Mouse (Mus musculus): ENCODE data around the gene Myo10. TPM values are rescaled to one million over a fixed set of nuclear protein-coding genes. Genes with fewer than 3 reads are reported as not detected.

The Myo10 gene
- total and polyA plus RNA-seq, 2 experiments from 2014 or later = 29.3 to 34.7 TPM

GRCm38 (mm10) chr15:25580731-25581130, 41.6 kb upstream of the Myo10 start:
- Histone ChIP-seq H3K27ac (ENCODE audit: low read depth, low read length) (no peak overlapping the region), H3K9ac (replicated peaks; ENCODE audit: low read length, poor library complexity, severe bottlenecking) (no peak overlapping the region), H3K4me3 (ENCODE audit: low read depth, low read length) (no peak overlapping the region), H3K36me3 (ENCODE audit: insufficient read depth, low read length) (no peaks in the 10 kb centered on the region), H3K9me3 (ENCODE audit: low read length) (no peaks in the 10 kb centered on the region), H3K4me1 (ENCODE audit: insufficient read depth, low read length) (no peaks in the 10 kb centered on the region), H3K4me2 (ENCODE audit: low read depth, low read length, poor library complexity, severe bottlenecking) (no peak overlapping the region), H3K27me3 (ENCODE audit: insufficient read depth, low read length) (no peaks in the 10 kb centered on the region)
- WGBS = 53% methylated on average over 6 of the region's 6 CpGs
- DNase-seq (ENCODE audit: low spot score) (no peak), ATAC-seq (ENCODE audit: low FRiP score) (no peak)
- TF ChIP-seq CTCF (IDR thresholded peaks at IDR 0.05) = no peak

GRCm38 (mm10) chr15:25582055-25582454, 40.3 kb upstream of the Myo10 start:
- H3K4me3 ChIP-seq (ENCODE audit: low read depth, low read length) = no peak overlapping the region
- H3K4me2 ChIP-seq (ENCODE audit: low read depth, low read length, poor library complexity, severe bottlenecking) = no peak overlapping the region
- DNase-seq (ENCODE audit: low spot score) (no peak), ATAC-seq (ENCODE audit: low FRiP score) (no peak)
- no peaks in the 10 kb centered on the region for H3K9me3 ChIP-seq (ENCODE audit: low read length)
- no peaks in the 10 kb centered on the region for H3K36me3 ChIP-seq (ENCODE audit: insufficient read depth, low read length)
- no peaks in the 10 kb centered on the region for H3K4me1 ChIP-seq (ENCODE audit: insufficient read depth, low read length)
- 48% methylated on average over 6 of the region's 6 CpGs for WGBS
- no peak for TF ChIP-seq CTCF (IDR thresholded peaks at IDR 0.05)
- no peak overlapping the region for H3K27ac ChIP-seq (ENCODE audit: low read depth, low read length)
- no peak overlapping the region for H3K9ac ChIP-seq (replicated peaks; ENCODE audit: low read length, poor library complexity, severe bottlenecking)
- no peaks in the 10 kb centered on the region for H3K27me3 ChIP-seq (ENCODE audit: insufficient read depth, low read length)

- Histone ChIP-seq H3K9me3 (ENCODE audit: low read length) (no peaks in the 10 kb centered on the region), H3K4me2 (ENCODE audit: low read depth, low read length, poor library complexity, severe bottlenecking) (no peak overlapping the region), H3K9ac (replicated peaks; ENCODE audit: low read length, poor library complexity, severe bottlenecking) (no peak overlapping the region), H3K27me3 (ENCODE audit: insufficient read depth, low read length) (no peaks in the 10 kb centered on the region), H3K36me3 (ENCODE audit: insufficient read depth, low read length) (no peaks in the 10 kb centered on the region), H3K4me3 (ENCODE audit: low read depth, low read length) (no peak overlapping the region), H3K4me1 (ENCODE audit: insufficient read depth, low read length) (no peaks in the 10 kb centered on the region), H3K27ac (ENCODE audit: low read depth, low read length) (no peak overlapping the region)
- TF ChIP-seq CTCF (IDR thresholded peaks at IDR 0.05) = no peak
- 94% methylated on average over 8 of the region's 8 CpGs for WGBS
- ATAC-seq (ENCODE audit: low FRiP score) (no peak), DNase-seq (ENCODE audit: low spot score) (no peak)
Measured at GRCm38 (mm10) chr15:25583361-25583760, 39.0 kb upstream of the Myo10 start.

GRCm38 (mm10) chr15:25586828-25587227, 35.5 kb upstream of the Myo10 start:
- ATAC-seq (ENCODE audit: low FRiP score) = no peak
- Histone ChIP-seq H3K4me3 (ENCODE audit: low read depth, low read length) (no peak overlapping the region), H3K36me3 (ENCODE audit: insufficient read depth, low read length) (no peaks in the 10 kb centered on the region), H3K27ac (ENCODE audit: low read depth, low read length) (no peak overlapping the region), H3K27me3 (ENCODE audit: insufficient read depth, low read length) (no peaks in the 10 kb centered on the region), H3K9ac (replicated peaks; ENCODE audit: low read length, poor library complexity, severe bottlenecking) (no peak overlapping the region), H3K4me1 (ENCODE audit: insufficient read depth, low read length) (no peaks in the 10 kb centered on the region), H3K9me3 (ENCODE audit: low read length) (no peaks in the 10 kb centered on the region), H3K4me2 (ENCODE audit: low read depth, low read length, poor library complexity, severe bottlenecking) (no peak overlapping the region)
- 79% methylated on average over 3 of the region's 3 CpGs for WGBS
- TF ChIP-seq CTCF (IDR thresholded peaks at IDR 0.05) = no peak
- no peak for DNase-seq (ENCODE audit: low spot score)

- no peak for ATAC-seq (ENCODE audit: low FRiP score)
- Histone ChIP-seq H3K27ac (ENCODE audit: low read depth, low read length) (no peak overlapping the region), H3K36me3 (ENCODE audit: insufficient read depth, low read length) (no peaks in the 10 kb centered on the region), H3K4me3 (ENCODE audit: low read depth, low read length) (no peak overlapping the region), H3K4me1 (ENCODE audit: insufficient read depth, low read length) (no peaks in the 10 kb centered on the region), H3K27me3 (ENCODE audit: insufficient read depth, low read length) (no peaks in the 10 kb centered on the region), H3K4me2 (ENCODE audit: low read depth, low read length, poor library complexity, severe bottlenecking) (no peak overlapping the region), H3K9me3 (ENCODE audit: low read length) (no peaks in the 10 kb centered on the region), H3K9ac (replicated peaks; ENCODE audit: low read length, poor library complexity, severe bottlenecking) (no peak overlapping the region)
- 63% methylated on average over 8 of the region's 8 CpGs for WGBS
- no peak for TF ChIP-seq CTCF (IDR thresholded peaks at IDR 0.05)
- no peak for DNase-seq (ENCODE audit: low spot score)
Measured at GRCm38 (mm10) chr15:25587943-25588342, 34.4 kb upstream of the Myo10 start.

GRCm38 (mm10) chr15:25589318-25589902, 32.9 kb upstream of the Myo10 start:
- ATAC-seq (ENCODE audit: low FRiP score) = no peak
- Histone ChIP-seq H3K36me3 (ENCODE audit: insufficient read depth, low read length) (no peaks in the 10 kb centered on the region), H3K4me3 (ENCODE audit: low read depth, low read length) (no peak overlapping the region), H3K9ac (replicated peaks; ENCODE audit: low read length, poor library complexity, severe bottlenecking) (no peak overlapping the region), H3K27me3 (ENCODE audit: insufficient read depth, low read length) (no peaks in the 10 kb centered on the region), H3K27ac (ENCODE audit: low read depth, low read length) (no peak overlapping the region), H3K9me3 (ENCODE audit: low read length) (no peaks in the 10 kb centered on the region), H3K4me2 (ENCODE audit: low read depth, low read length, poor library complexity, severe bottlenecking) (no peak overlapping the region), H3K4me1 (ENCODE audit: insufficient read depth, low read length) (no peaks in the 10 kb centered on the region)
- DNase-seq (ENCODE audit: low spot score) = no peak
- TF ChIP-seq CTCF (IDR thresholded peaks at IDR 0.05) = no peak
- WGBS = 86% methylated on average over 11 of the region's 11 CpGs

Data from midbrain, postnatal 0 days (tissue).